Mouse (Mus musculus): Measurements from ENCODE around the gene Pnrc2.

- TF ChIP-seq CTCF (IDR thresholded peaks at IDR 0.05; ENCODE audit: borderline replicate concordance, control insufficient read depth, extremely low read depth, insufficient read depth, low read length, poor library complexity) = no peak
- no peak for TF ChIP-seq POLR2A (IDR thresholded peaks at IDR 0.05; ENCODE audit: control insufficient read depth, extremely low read depth, insufficient read depth, low read length, poor library complexity)
Observed at GRCm38 (mm10) chr4:135828491-135828890, 45.2 kb downstream of the Pnrc2 start.
